Mouse (Mus musculus): ENCODE results near the gene Vapb. TPM values are rescaled to one million over a fixed set of nuclear protein-coding genes. Genes with fewer than 3 reads are reported as not detected.
"Not testable (repeated sequence)": the region's sequence is repeated elsewhere in the genome, so short reads cannot be mapped to it uniquely, and the experiment has no call there.

Vapb gene
- 8.8 and 10.2 TPM in 2 replicates for polyA plus RNA-seq (2016; fragmentation: Nextera tagmentation; extraction: Ambion mirVana)

DNA sequence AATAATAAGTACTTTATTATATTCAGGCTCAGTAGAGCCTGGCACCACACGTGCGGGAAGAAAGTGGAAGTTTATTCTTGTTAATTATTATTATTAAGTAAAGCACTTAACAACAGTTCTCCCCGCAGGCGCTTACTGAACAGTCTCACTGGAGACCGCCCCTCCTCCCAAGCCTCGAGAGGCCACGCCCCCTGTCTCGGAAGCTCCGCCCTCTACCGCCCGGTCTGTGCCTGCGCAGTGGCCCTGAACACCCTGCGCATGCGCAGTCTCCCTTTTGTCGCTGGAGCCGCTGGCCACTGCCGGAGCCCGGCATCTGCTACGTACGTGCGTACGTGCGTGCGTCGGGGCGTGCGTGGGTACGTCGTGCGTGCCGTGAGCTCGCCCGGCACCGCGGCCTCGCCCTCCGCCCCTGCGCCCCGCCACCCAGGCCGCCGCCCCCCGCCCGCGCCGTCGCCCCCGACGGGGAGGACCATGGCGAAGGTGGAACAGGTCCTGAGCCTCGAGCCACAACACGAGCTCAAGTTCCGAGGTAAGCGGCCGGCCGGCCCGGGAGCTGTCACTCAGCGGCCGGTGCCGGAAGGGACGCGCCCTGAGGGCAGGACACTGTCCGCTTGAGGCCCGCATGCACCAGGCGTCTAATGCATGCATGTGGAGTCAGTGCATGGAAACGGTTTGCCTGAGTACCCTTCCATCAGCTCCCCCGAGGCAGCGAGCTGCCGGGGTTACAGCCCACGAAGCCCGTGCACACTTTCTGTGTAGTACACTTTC, at the start of gene Vapb:
Gene Vapb (plus strand): TSS at position 290 of the 768 bp plus-strand sequence.
- H3K27ac ChIP-seq, result peak within 1 kb of the TSS; percentile 92
- 1% methylated on average over 70 of the region's 70 CpGs for WGBS

DNA sequence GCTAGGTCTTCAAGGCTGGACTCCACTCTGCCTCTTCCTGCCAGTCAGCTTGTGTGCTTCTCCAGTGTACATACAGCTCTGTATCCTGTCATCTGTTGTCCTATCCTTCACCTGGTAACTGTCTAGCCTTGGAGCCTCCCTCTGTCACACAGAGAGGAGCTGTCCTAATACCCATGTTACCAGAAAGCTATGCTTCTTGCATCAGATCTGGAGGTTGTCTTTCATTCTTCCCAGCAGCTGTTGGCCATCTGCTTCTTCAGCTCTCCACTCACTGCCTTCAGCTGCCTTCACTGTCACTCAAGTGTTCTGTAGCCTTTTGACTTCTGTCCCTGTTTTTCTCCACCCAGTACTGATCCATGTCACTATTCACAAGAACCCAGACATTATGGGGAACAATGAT, 47.5 kb upstream of the Vapb start:
- Histone ChIP-seq H3K4me1 (peaks cover 16% of the 10 kb centered on the region), H3K4me3 (no peak overlapping the region), H3K9me3 (no peaks in the 10 kb centered on the region), H3K27me3 (ENCODE audit: poor library complexity, severe bottlenecking) (no peaks in the 10 kb centered on the region), H3K27ac (no peak overlapping the region), H3K36me3 (replicated peaks) (peaks cover 61% of the 10 kb centered on the region)
- DNase-seq (ENCODE audit: extremely low spot score, low spot score), result no peak

More for the DNA sequence above, at the start of gene Vapb:
- peak; percentile 99 for DNase-seq (ENCODE audit: extremely low spot score, low spot score)
- H3K27me3 ChIP-seq (ENCODE audit: poor library complexity, severe bottlenecking), result no peaks in the 10 kb centered on the region
- peaks cover 25% of the 10 kb centered on the region for H3K4me1 ChIP-seq
- no peaks in the 10 kb centered on the region for H3K9me3 ChIP-seq
- peak within 1 kb of the TSS; percentile 83 for H3K4me3 ChIP-seq
- H3K36me3 ChIP-seq (replicated peaks), result peaks cover 8% of the 10 kb centered on the region

DNA sequence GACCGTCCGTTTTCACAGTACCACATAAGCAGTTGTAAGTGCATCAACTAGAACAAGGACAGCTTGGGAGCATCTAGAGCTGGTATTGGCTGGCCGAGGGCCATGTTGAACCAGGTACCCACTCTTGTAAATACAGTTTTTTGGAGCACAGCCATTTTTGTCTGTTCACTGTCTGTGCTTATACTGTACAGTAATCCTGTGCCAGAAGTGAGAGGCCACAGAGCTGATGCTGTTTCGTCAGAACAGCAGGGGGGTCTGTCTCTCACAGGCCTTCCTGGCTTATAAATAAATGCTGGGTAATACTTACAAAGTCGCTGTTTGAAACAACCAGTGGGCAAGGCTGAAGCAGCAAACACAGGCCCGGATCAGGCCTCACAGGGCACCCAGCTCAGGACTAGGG, 45.6 kb upstream of the Vapb start:
- H3K36me3 ChIP-seq (replicated peaks), result peaks cover 78% of the 10 kb centered on the region
- 97% methylated on average over 6 of the region's 6 CpGs for WGBS
- H3K27ac ChIP-seq, result no peak overlapping the region
- no peak overlapping the region for H3K4me3 ChIP-seq
- no peak for DNase-seq (ENCODE audit: extremely low spot score, low spot score)
- no peaks in the 10 kb centered on the region for H3K9me3 ChIP-seq
- H3K27me3 ChIP-seq (ENCODE audit: poor library complexity, severe bottlenecking), result no peaks in the 10 kb centered on the region
- H3K4me1 ChIP-seq, result peaks cover 6% of the 10 kb centered on the region

DNA sequence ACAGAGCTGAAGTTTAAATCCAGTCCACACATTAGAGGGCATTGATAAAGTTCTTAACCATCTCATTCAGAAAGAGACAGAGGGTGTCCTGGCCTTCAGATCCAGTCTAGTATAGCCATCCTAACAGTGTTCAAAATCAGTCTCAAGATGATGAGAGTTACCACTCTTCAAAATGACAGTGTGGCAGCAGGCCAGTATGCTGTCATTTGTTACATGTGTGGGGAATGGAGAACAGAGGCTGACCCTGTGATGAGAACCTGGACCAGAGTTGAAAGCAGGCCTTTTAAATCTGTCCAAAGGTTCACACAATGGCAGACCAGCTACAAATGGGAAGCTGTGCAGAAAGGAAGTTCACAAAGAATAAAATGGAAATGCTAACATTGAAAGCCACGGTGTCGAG, 44.6 kb upstream of the Vapb start:
- Histone ChIP-seq H3K4me3 (no peak overlapping the region), H3K9me3 (no peaks in the 10 kb centered on the region), H3K36me3 (replicated peaks) (peaks cover 87% of the 10 kb centered on the region), H3K27me3 (ENCODE audit: poor library complexity, severe bottlenecking) (no peaks in the 10 kb centered on the region), H3K27ac (no peak overlapping the region), H3K4me1 (no peaks in the 10 kb centered on the region)
- no peak for DNase-seq (ENCODE audit: extremely low spot score, low spot score)
- 98% methylated on average over 2 of the region's 2 CpGs for whole genome bisulfite sequencing

DNA sequence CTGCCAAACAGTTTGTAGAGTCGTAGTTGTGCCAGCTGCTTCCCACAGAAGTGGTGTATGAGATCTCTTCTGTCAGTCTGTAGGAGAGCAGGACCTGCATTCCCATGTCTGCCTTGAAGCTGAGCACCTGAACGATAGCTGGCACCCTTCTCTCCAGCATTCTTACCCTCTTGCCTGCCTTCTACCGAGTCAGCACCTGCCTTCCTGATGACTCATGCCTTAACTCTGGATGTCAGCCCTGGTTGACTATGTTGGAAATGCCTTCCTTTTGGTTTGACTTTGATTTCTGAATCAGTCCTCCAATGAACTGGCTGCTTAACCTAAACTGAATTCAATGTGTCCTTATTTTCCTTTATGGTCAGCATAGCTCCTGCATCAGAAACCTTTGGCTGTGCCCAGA, 38.5 kb upstream of the Vapb start:
- Histone ChIP-seq H3K27me3 (ENCODE audit: poor library complexity, severe bottlenecking) (no peaks in the 10 kb centered on the region), H3K4me1 (no peaks in the 10 kb centered on the region), H3K4me3 (no peak overlapping the region), H3K9me3 (no peaks in the 10 kb centered on the region), H3K27ac (no peak overlapping the region), H3K36me3 (replicated peaks) (peaks cover 91% of the 10 kb centered on the region)
- no peak for DNase-seq (ENCODE audit: extremely low spot score, low spot score)
- WGBS, result 92% methylated on average over 3 of the region's 3 CpGs

DNA sequence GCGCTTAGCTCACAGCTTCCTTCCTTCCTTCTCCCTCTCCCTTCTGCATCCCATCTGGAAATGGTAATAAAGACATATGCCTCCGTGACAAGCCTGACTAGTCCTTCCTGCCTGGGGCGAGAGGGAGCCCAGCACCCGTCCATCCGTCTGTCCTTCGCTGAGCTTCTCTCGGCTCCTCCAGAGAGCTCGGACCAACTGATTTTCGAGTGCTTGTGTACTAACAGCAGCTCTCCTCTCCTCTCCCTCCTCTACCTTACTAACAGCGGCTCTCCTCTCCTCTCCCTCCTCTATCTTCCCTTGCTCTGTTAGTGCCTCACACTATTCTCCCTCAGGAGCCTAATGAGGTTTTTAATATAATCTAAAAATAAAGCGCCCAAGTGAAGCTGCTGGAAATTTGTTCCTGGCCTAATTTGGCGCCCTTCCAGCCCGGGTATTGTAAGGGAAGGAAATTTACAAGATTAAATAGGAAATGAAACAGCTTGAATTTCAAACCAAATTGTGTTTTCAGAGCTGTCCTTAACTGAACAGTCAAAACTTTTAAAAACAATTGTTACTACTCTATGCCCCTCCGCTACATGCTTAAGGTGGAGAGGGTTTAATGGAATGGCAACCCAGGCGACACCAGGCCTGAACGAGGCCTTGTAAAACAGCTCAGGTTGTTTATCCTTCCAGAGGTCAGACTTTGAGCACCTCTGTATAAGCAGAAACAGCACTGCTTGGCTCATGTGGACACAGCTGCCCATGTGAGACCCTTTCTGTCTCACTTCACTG, 35.0 kb upstream of the Vapb start:
- Histone ChIP-seq H3K36me3 (replicated peaks) (peaks cover 79% of the 10 kb centered on the region), H3K4me1 (no peaks in the 10 kb centered on the region)
- DNase-seq (ENCODE audit: extremely low spot score, low spot score), result no peak

DNA sequence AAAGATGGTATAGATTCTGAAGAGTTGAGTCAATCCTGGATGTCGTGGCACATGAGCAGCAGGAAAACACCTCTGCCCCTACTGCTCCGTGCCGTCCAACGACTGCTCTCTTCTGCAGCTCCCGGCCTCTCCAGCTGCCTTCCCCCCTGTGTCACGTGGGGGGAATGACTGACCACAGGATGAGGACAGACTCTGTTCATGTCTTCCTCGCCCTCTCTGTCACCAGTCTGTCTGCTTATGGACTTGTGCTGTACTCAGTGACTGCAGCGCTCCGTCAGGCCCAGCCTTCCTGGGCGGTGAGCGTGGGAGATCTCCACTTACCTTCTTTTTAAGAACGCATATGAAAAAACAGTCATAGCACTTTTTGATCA, 34.5 kb upstream of the Vapb start:
- Histone ChIP-seq H3K27ac (no peak overlapping the region), H3K36me3 (replicated peaks) (peaks cover 77% of the 10 kb centered on the region), H3K27me3 (ENCODE audit: poor library complexity, severe bottlenecking) (no peaks in the 10 kb centered on the region), H3K9me3 (no peaks in the 10 kb centered on the region), H3K4me3 (no peak overlapping the region), H3K4me1 (no peaks in the 10 kb centered on the region)
- no peak for DNase-seq (ENCODE audit: extremely low spot score, low spot score)
- 88% methylated on average over 12 of the region's 12 CpGs for WGBS

More for the DNA sequence above, 35.0 kb upstream of the Vapb start:
- no peak overlapping the region for H3K4me3 ChIP-seq
- 84% methylated on average over 16 of the region's 16 CpGs for WGBS
- H3K9me3 ChIP-seq, result no peaks in the 10 kb centered on the region
- no peaks in the 10 kb centered on the region for H3K27me3 ChIP-seq (ENCODE audit: poor library complexity, severe bottlenecking)
- H3K27ac ChIP-seq, result no peak overlapping the region

DNA sequence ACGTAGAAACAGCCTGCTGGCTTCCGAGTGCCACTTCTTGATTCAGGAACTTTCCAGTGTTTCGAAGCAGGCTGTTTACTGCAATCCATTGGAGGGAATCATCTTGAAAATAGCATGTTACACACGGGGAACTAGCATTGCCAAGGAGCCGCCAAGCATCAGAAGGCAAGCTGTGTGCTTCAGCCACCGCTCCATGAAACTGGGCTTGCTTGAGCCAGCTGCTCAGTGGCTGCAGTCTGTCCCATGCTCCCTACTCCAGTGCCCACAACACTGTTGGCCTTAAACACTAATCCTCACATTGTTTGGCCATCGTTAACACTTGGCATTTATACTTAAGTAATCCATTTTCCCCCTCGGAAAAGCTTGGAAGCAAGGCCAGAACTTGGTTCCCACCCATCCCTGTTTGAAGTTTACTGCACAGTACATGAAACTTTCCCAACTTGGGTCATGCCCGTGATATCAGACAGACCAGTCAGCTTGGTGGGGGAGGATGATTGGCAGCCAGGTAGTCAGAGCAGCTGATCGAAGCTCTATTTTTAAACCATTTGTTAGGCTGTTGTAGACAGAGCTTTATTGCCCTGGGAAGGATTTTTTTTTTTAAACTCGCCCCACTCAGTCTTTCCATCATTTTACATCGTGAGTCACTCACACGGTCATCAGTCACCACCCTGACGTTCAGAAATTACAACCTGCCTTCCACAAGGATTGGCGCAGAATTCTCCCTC, 31.3 kb upstream of the Vapb start:
- Histone ChIP-seq H3K36me3 (replicated peaks) (peaks cover 60% of the 10 kb centered on the region), H3K9me3 (no peaks in the 10 kb centered on the region), H3K4me3 (no peak overlapping the region), H3K27me3 (ENCODE audit: poor library complexity, severe bottlenecking) (no peaks in the 10 kb centered on the region), H3K27ac (no peak overlapping the region), H3K4me1 (no peaks in the 10 kb centered on the region)
- 88% methylated on average over 15 of the region's 15 CpGs for WGBS
- DNase-seq (ENCODE audit: extremely low spot score, low spot score), result no peak

DNA sequence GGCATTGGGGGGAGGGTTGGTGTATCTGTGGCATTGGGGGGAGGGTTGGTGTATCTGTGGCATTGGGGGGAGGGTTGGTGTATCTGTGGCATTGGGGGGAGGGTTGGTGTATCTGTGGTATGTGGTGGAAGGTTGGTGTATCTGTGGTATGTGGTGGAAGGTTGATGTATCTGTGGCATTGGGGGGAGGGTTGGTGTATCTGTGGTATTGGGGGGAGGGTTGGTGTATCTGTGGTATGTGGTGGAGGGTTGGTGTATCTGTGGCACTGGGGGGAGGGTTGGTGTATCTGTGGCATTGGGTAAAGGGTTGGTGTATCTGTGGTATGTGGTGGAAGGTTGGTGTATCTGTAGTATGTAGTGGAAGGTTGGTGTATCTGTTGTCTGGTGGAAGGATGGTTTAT, 29.7 kb upstream of the Vapb start:
- H3K27me3 ChIP-seq (ENCODE audit: poor library complexity, severe bottlenecking), result not testable (repeated sequence)

DNA sequence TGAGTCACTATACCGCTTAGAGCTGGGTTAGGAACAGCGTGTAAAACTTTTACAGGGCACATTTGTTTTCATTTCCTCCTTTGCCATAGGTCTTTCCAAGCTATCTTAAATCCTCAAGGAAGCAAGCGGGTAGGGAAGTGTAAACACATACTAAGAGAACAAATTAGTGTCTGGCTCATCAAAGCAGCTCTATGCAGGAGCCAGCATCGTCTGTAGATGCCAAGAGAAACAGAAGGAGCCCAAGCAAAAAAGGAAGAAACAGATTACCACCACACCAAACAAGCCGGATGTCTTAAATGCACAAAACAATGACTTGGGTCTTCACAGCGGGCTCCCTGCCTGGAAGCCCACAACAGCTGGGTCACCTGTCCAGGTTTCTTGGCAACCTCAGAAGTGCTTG, 27.1 kb upstream of the Vapb start:
- Histone ChIP-seq H3K27ac (no peak overlapping the region), H3K4me3 (no peak overlapping the region), H3K4me1 (peaks cover 28% of the 10 kb centered on the region), H3K27me3 (ENCODE audit: poor library complexity, severe bottlenecking) (no peaks in the 10 kb centered on the region), H3K36me3 (replicated peaks) (peaks cover 26% of the 10 kb centered on the region), H3K9me3 (no peaks in the 10 kb centered on the region)
- no peak for DNase-seq (ENCODE audit: extremely low spot score, low spot score)
- 89% methylated on average over 6 of the region's 6 CpGs for WGBS

More for the DNA sequence above, 29.7 kb upstream of the Vapb start:
- peaks cover 44% of the 10 kb centered on the region for H3K36me3 ChIP-seq (replicated peaks)
- not testable (repeated sequence) for H3K4me1 ChIP-seq; DNase-seq (ENCODE audit: extremely low spot score, low spot score); H3K27ac ChIP-seq; H3K9me3 ChIP-seq; H3K4me3 ChIP-seq

DNA sequence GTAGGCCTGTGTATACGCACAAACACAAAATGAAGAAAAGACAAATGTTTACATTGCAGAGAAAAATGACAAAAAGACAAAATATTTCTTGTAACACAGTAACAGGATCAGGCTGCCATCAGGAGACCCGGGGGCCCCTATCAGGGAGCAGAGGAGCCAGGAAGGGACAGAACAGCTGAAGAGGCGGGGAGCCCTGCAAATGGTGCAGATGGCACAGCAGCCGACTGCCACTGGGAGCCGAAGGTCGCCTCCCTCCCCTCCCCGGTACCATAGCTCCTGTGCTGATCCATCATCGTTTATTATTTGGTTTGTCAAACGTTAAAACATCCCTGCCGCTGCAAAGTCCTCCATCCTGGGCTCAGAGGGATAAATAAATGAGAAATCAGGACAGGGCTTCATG, 24.7 kb upstream of the Vapb start:
- peaks cover 31% of the 10 kb centered on the region for H3K4me1 ChIP-seq
- no peak overlapping the region for H3K4me3 ChIP-seq
- peaks cover 13% of the 10 kb centered on the region for H3K36me3 ChIP-seq (replicated peaks)
- DNase-seq (ENCODE audit: extremely low spot score, low spot score), result no peak
- 0 out of 2 replicates have a peak overlapping the region, but pooled peaks have one; percentile 17 for H3K27ac ChIP-seq
- 70% methylated on average over 10 of the region's 10 CpGs for WGBS
- no peaks in the 10 kb centered on the region for H3K27me3 ChIP-seq (ENCODE audit: poor library complexity, severe bottlenecking)
- no peaks in the 10 kb centered on the region for H3K9me3 ChIP-seq

DNA sequence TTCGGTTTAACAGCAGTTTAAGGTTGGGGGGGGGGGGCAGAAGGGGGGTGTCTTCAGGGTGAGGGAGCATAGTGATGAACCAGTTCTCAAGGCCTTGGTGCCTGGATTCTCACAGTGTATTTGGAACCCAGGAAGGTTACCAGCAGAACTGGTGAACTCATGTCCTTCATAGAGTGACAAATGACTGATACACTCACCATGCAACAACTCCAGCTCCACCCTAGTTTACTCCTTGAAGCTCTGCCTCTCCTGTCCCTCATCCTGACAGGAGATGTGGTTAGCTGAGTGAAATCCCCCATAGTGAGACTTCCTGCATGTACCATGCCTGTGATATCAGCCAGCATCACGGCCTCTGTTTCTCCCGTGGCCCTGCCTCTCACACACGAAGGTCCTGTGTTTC, 24.1 kb upstream of the Vapb start:
- H3K27ac ChIP-seq, result no peak overlapping the region
- no peaks in the 10 kb centered on the region for H3K27me3 ChIP-seq (ENCODE audit: poor library complexity, severe bottlenecking)

More for the DNA sequence above, 24.1 kb upstream of the Vapb start:
- WGBS, result 83% methylated on average over 4 of the region's 4 CpGs
- Histone ChIP-seq H3K4me3 (no peak overlapping the region), H3K36me3 (replicated peaks) (peaks cover 8% of the 10 kb centered on the region), H3K4me1 (peaks cover 31% of the 10 kb centered on the region), H3K9me3 (no peaks in the 10 kb centered on the region)
- DNase-seq (ENCODE audit: extremely low spot score, low spot score), result no peak

All from forebrain, embryonic 10.5 days (tissue).